Mouse (Mus musculus) cerebellum, postnatal 14 days (tissue): ENCODE data around the gene Grid1.

Experiments
- DNase-seq, 2 experiments: peaks; one replicate each; pipeline ENCODE4 v3.0.0; 2021; ENCODE audit warnings: mixed read lengths in 2 of 2

Gene Grid1

DNA sequence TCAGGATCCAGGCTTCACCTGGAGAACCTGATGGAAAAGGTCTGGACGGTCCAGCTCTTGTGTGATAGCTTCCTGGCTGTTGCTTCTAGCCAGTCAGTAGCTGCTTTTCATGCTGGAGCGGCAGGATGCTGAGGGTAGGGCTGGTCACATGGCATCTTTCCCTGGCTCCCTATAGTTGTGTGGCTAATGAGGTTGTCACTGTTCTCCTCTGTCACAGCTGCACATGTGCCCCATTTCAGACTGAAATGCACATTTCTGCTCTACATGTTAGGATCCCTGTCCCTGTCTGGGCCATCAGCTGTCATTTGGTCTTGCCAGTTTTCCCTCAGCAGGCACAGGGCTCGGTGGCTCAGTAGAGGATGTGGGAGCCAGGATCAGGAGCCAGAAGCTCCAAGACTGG, 17.2 kb downstream of the Grid1 start:
- peak; percentile 54 to 61 for DNase-seq

DNA sequence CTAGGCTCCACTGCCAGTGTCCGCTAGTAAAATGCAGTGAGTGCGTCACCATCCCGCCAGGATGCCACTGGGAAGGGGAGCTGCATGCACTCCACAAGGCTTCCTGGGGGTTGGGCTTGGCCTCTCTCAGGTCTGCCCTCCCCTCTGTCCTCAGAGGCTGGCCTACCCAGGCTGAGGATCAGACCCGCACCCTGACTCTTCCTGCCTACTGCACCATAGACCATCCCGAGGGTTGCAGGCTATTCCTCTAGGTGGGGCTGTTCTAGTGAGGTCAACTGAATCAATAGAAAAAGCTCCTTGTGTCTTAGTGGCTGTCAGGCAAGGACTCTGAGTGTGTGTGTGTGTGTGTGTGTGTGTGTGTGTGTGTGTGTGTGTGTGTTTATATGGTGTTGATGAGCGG, 19.1 kb downstream of the Grid1 start:
- no peak for DNase-seq

DNA sequence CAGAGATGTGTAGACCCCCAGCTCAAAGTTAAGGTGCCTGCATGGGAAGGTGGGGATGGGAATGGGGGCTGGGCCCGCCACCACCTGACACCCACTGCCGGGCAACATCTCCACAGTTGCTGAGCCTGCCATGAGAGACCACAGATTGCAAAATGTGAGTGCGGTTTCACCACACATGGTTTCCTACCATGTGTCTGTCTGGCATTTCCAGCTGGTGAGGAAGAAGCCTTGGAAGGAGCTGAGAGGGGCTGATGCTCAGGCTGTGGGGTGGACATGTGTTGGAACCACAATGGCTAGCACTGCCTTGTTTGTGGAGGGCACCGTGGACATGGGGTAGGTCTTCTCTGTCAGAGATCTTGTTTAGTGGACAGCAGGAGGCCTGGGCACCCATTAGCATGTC, 20.0 kb downstream of the Grid1 start:
- no peak for DNase-seq

DNA sequence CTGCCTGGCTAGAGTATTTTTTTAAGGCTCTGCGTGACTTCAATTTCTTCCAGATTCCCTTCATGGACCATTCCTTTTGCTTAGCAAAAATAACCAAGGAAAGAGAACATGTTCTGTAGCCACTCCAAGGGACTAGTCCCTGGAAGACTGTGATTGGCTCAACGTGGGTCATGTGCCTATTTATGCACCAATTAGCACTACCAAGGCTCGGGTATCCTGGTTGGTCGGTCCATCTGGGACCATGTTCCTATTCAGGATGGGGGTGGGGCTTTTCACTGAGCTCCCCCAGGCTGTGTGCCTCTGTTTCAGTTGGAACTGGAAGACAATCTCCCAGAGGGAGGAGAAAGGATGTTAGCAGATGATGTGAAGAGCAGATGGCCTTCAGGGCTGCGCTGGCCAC, 23.7 kb downstream of the Grid1 start:
- no peak for DNase-seq

DNA sequence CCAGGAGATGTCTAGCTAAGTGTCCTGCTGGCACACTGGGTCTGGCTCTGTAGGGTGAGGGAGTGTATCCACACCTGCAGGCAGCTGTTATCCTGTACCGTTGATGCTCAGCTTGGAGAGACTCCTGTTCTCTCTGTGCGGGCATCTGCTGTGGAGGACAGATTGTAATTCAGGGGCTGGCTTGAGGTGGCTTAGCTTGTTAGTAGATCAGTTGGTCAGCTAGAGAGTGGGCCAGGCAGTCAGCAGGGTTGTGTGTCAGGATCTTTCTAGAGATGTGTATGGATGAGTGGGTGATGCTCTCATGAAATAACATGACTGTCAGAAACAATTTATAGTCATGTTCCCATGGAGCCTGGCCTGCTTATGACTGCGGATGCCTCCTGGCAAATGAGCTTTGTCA, 24.3 kb downstream of the Grid1 start:
- peak; percentile 49 to 59 for DNase-seq

- no peak for DNase-seq
Observed at GRCm38 (mm10) chr14:34846799-34847198, 26.9 kb downstream of the Grid1 start.

GRCm38 (mm10) chr14:34847625-34848024, 27.7 kb downstream of the Grid1 start:
- no peak for DNase-seq

GRCm38 (mm10) chr14:34860891-34861780, 41.2 kb downstream of the Grid1 start:
- no peak for DNase-seq

GRCm38 (mm10) chr14:34867266-34867665, 47.4 kb downstream of the Grid1 start:
- DNase-seq, result no peak

DNA sequence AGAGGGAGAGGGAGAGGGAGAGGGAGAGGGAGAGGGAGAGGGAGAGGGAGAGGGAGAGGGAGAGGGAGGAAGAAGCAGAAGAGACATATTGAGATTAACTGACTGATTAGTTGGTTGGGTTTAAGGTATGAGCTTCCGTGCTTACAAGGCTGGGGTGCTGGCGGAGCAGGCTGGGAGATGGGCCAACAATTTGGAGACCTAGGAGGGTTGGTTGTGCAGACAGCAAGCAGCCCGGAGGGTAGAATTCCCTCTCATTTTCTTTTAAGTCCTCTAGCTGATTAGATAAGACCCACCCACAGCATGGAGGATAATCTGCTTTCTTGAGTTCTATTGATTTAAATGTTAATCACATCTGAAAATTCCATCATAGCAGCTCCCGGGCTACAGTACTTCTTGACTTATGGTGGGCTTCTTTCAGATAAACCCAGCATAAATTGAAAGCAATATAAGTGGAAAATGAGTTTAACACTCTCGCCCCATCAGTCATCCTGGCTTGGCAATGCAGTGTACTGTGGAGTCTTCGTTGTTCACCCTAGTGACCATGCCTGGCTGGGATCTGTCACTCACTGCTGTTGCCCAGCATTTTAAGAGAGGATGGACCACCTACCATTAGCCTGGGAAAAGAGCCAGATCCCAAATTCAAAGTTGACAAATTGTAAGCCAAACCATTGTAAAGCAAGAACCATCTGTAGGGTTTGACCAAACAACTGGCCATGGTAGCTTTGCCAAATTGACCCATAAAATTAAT, 48.8 kb downstream of the Grid1 start:
- peak; percentile 33 to 41 for DNase-seq

GRCm38 (mm10) chr14:34879996-34880395, 60.1 kb downstream of the Grid1 start:
- no peak for DNase-seq

DNA sequence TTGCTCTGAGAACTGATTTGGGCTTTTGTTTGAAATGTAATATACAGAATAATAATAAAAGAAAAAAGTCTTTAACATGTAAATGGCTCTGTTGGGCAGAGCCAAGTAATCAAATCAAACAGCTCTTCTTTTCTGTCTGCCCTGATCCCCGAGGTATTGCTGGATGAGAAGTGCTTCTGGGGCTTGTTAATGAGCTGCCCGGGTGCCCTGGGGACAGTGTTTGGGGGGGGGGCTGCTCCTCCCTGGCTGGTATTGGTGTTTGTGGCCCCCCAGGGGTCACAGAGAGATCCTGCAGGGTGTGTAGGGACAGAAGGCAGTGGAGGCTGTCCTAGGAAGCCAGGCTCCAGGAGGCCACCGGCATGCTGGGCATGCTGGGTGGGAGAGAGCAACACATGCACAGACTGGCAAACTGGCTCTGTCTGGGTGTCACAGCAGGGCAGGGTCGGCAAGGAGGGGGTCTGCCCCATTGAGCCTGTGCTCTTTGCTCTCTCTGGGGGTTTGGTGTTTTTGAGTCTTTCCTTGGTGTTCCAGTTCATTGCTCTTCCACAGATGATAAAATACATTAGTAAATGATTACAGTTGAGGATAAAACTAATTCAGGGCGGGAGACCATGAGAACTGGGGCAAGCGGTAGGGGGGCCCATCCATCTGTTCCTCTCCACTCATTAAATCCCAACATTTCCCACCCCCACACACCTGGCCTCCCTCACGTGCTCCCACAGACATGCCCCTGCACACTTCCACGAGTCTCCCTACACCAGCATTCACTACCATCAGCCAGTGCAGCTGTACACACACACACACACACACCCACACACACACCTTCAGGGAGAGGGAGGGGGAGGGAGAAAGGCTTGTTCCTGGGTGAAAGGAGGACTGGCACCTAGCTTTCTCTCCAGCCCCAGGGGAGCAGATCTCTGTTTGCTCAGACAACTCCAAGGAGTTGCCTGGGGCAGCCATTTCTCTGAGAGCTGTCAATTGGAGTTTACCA, 60.8 kb downstream of the Grid1 start:
- peak; percentile 28 to 33 for DNase-seq

DNA sequence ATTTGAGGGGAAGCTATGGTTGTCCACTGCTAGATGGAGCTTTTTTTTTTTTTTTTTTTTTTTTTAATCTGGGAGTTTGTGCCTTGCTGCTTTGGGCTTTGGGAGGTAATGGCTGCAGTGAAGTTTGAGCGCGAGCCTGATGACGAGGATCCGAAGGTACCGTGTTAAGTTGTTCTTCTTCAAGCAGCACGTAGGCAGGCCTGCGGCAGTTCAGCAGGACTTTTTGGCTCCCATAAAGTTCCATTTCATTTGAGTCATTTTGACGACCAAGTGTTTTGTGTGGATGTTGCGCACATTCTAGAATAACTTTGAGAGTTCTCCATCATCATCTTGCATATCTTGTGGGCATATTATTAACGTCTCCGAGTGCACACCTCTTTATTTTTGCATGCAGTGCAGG, 64.3 kb downstream of the Grid1 start:
- DNase-seq, result no peak

GRCm38 (mm10) chr14:34884611-34885010, 64.7 kb downstream of the Grid1 start:
- DNase-seq, result no peak

DNA sequence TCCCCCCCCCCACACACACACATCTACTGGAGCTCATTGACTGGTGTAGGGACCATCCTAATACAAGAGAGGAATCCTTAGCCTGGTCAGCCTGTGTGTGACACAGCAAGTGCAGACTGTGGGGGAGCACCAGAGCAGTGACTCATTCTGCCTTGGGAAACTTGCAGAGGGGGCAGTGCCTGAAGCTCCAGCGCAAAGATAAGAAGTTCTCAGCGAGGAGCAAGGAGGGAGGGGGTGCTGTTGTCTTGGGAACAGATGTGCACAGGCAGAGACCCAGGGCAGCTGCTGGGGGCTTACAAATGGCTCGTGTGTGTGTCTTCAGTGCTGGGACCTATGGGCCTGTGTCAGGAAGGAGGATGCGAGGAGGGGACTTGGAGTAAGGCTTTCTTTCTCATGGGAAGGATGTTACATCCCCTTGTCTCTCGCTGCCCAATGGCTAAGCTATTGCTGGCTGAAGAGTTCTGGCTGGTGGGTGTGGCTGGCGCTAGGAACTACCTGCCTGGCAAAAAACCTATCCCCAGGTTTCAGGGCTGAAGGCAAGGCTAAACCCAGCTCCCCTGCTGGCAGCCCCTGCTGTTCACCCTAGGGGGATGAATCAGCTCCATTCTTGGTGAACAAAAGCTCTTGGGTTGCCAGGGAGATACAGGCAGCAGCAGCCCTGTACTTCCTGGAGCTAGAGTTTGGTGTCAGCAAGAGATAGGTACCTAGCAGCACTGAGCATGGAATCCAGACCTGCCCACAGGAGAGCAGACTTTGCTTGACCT, 72.0 kb downstream of the Grid1 start:
- DNase-seq, result peak in 1 of 2 experiments; percentile 28

DNA sequence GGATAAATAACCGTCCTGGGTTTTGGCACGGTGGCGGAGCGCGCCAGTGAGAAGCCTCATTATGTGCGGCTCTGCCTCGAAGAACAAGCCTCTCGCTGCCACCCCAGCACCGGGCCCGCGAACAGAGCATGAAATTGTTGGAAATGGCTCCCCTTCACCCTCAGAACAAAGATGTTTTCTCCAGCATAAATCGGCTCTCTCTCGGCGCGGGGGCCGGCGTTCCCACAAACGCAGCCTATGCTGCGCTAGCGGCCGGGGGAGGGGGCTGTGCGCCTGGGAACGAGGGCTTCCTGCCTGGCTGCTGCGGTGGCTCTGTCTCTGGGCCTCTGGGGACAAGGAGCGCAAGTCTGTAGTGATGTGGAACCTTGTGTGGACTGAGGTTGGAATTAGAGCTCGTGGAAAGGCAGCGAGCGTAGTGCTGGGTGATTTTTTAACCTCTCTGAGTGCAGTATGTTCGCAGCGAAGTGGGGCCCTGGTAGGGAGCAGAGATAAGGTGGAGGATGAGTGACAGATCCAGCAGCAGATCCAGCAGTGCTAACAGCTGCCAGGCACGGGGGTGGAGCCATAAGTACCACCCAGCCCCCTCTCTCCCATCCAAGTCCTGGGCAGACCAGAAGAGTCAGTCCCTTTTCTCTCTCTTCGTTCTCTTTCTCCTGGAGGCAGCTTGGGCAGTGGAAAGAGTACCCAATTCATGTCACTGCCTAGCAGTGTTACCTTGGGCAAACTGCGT, 76.5 kb downstream of the Grid1 start:
- peak; percentile 51 to 53 for DNase-seq

DNA sequence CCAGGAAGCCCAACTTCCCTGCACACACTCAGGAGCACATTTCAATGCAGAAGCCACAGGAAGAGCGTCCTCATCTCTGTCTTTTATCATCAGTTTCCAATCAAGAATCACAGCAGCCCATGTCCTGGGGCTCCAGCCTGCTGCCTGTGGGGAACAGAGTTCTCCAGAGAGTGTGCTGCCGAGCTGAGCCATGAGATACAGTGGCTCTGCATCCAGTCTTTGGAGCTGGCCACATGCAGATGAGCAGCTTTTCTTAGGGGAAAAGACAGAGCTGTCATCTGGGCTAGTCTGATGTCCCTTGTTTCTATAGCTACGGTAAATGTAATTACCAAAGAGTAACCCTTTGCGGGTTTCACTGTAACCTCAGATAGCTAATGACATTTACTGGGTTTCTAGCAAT, 83.9 kb downstream of the Grid1 start:
- no peak for DNase-seq

DNA sequence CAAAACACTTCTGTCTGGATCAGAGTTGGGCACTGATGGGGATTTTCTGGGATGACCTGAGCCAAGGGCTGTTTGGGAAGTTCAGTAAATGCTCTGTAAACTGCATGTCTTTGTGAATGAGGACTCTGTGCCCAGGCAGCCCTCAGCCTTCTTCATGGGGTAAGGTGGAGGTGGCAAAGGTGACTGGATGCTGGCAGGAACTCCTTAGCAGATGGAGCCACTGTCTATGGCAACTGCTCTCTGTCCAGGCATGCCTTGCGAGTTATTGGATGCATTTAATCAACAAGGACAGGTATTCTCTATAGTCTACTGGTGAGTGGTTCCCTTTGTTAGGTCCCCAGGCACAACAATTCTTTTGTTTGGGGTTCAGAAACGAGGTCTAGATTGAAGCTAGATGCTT, 85.8 kb downstream of the Grid1 start:
- peak in 1 of 2 experiments; percentile 60 for DNase-seq

DNA sequence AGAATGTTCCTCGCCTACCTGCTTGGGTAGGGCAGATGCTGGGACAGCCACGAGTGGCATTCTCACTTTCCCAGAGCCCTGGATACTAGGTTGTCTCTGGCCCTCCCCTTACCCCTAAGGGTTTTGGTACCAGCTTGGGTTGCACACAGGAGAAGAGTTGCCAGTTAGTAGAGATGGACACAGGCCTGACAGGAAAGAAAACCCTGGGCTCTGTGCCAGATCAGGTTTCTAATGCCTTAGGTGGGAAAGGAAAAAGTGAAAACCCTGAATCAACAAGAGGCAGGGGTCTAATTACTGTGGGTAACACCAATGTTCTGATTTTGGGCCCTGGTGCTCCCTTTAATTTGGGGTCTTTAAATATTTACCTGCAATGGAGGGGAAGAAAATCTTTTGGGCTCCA, 88.5 kb downstream of the Grid1 start:
- peak; percentile 53 to 60 for DNase-seq

DNA sequence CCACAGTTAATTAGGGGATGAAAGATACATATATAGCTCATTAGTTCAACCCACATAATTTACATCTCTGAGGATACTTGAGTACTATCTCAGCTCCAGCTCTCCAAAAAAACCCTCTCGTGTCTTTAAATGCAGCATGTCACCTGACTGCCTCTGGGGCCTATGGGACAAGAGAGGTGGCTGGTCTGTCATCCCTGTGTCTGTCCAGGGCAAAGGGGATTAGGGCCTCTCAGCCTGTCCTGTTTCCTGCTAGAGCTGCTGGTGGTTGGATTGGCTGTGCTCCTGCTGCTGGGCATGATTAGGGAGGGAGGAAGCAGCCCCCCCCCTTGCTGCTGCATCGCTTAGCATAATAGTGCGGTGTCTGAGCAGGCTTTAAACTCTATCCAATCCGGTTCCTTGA, 88.9 kb downstream of the Grid1 start:
- DNase-seq, result peak in 1 of 2 experiments; percentile 26

- DNase-seq, result no peak
Observed at GRCm38 (mm10) chr14:34916315-34916714, 96.4 kb downstream of the Grid1 start.
